30 mouse cellular contexts compared by ENCODE assay signal in the genomic region with DNA sequence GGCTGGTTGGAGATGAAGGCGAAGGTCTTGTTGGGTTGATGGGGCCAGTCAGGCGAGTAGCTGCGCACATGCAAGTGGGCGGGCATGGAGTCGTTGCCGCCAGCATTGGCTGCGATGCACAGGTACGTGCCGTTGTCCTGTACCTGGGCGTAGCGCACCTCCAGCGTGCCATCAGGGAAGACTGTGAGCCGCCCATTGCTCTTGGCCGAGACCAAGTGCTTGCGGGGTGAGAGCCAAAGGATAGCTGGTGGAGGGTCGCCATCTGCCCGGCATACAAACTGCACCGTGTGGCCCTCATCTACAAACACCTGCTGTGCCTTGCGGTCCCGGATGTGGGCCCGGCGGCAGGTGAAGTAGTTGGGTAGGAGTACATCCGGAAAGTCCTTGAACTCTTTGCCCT.
DNase-seq lines count a peak whose midpoint lies in the region; ATAC-seq and TF ChIP-seq lines count a peak whose summit lies in the region.
"Had no signal": no experiment of that assay in that cellular context is flagged by ENCODE, and none has a peak within 500 bp of the region (broad histone marks: within the 10 kb centered on the region; RNA-seq: fewer than 3 reads in every experiment).

No protein-coding gene starts in this region.

- no peaks in the 10 kb centered on the region for H3K36me3 ChIP-seq in lung, embryonic 15.5 days
- H3K36me3 ChIP-seq in thymus, adult 2 months (ENCODE audit: control insufficient read depth, insufficient read depth, low read length), result no peaks in the 10 kb centered on the region
- H3K36me3 ChIP-seq: embryonic facial prominence, embryonic 10.5 days; heart, embryonic 12.5 days; heart, embryonic 15.5 days; intestine, embryonic 15.5 days had no signal

- no peak for TF ChIP-seq POLR2A in thymus, adult 2 months (IDR thresholded peaks at IDR 0.05; ENCODE audit: control insufficient read depth, extremely low read depth, insufficient read depth, low read length, poor library complexity)

- peak overlapping the region; percentile 11; the same call in 1 of the 2 replicates for H3K4me2 ChIP-seq in lung, embryonic 15.5 days
- H3K4me2 ChIP-seq: embryonic facial prominence, embryonic 13.5 days; forebrain, embryonic 12.5 days; forebrain, embryonic 15.5 days; heart, embryonic 15.5 days; hindbrain, embryonic 13.5 days had no signal

- no peak overlapping the region for H3K27ac ChIP-seq in lung, embryonic 15.5 days
- no peak overlapping the region for H3K27ac ChIP-seq in thymus, adult 2 months (ENCODE audit: control insufficient read depth, insufficient read depth, low read length)
- H3K27ac ChIP-seq: embryonic facial prominence, embryonic 10.5 days; embryonic facial prominence, embryonic 13.5 days; forebrain, embryonic 12.5 days; forebrain, embryonic 15.5 days; heart, embryonic 15.5 days; hindbrain, embryonic 10.5 days; hindbrain, embryonic 13.5 days; intestine, embryonic 15.5 days had no signal

- no peak for ATAC-seq in lung, embryonic 15.5 days (ENCODE audit: borderline replicate concordance, extremely low read depth, low FRiP score, low TSS enrichment)
- ATAC-seq in megakaryocyte-erythroid progenitor cell, adult 5-6 weeks (replicated peaks; ENCODE audit: low FRiP score, low TSS enrichment, poor library complexity, severe bottlenecking), result no peak
- ATAC-seq: CD4-positive, CD25-positive, alpha-beta regulatory T cell, adult 4 months; forebrain, embryonic 15.5 days; hindbrain, embryonic 16.5 days; intestine, embryonic 15.5 days had no signal

- H3K4me1 ChIP-seq in lung, embryonic 15.5 days, result peaks cover 3% of the 10 kb centered on the region; the same call in 1 of the 2 replicates
- no peaks in the 10 kb centered on the region for H3K4me1 ChIP-seq in thymus, adult 2 months (replicated peaks; ENCODE audit: control insufficient read depth, insufficient read depth, low read length)
- H3K4me1 ChIP-seq: intestine, embryonic 15.5 days had no signal

- WGBS in lung, embryonic 15.5 days, result 69% methylated on average over 23 of the region's 23 CpGs
- WGBS in thymus, adult 2 months, result 84% methylated on average over 23 of the region's 23 CpGs

- DNase-seq in lung, adult 18-20 months, result no peak
- no peak for DNase-seq in thymus, adult 2 months
- DNase-seq in thymus, postnatal 36 days, result no peak
- peak; percentile 34 for DNase-seq in ES-CJ7 (ENCODE audit: low read depth, low spot score)
- DNase-seq in retina, postnatal 1 day, result no peak
- DNase-seq: adrenal gland, postnatal 10 days; adrenal gland, postnatal 36 days; cerebellum, adult 11 months; cerebellum, adult 2 months; cerebellum, adult 9-11 months; cerebellum, postnatal 36 days; embryo, embryonic 11 days; gastrocnemius, postnatal 10 days; gastrocnemius, postnatal 36 days; heart, postnatal 10 days; heart, postnatal 36 days had no signal

- peak; percentile 9; the same call in 1 of the 2 replicates for TF ChIP-seq CTCF in thymus, adult 2 months (IDR thresholded peaks at IDR 0.05; ENCODE audit: borderline replicate concordance, control insufficient read depth, extremely low read depth, insufficient read depth, low read length, poor library complexity)

- H3K4me3 ChIP-seq in lung, embryonic 15.5 days, result no peak overlapping the region
- no peak overlapping the region for H3K4me3 ChIP-seq in thymus, adult 2 months (ENCODE audit: control insufficient read depth, insufficient read depth, low read length)
- H3K4me3 ChIP-seq: embryonic facial prominence, embryonic 13.5 days; erythroblast, embryonic 14.5 days; forebrain, embryonic 12.5 days; forebrain, embryonic 15.5 days; heart, embryonic 12.5 days; heart, embryonic 15.5 days; hindbrain, embryonic 10.5 days; hindbrain, embryonic 13.5 days; intestine, embryonic 15.5 days had no signal

- peaks cover 32% of the 10 kb centered on the region for H3K27me3 ChIP-seq in lung, embryonic 15.5 days
- H3K27me3 ChIP-seq in thymus, adult 2 months (ENCODE audit: control insufficient read depth, insufficient read depth, low read length), result no peaks in the 10 kb centered on the region; the same call in 1 of the 2 replicates

- no peak overlapping the region for H3K9ac ChIP-seq in lung, embryonic 15.5 days
- H3K9ac ChIP-seq: embryonic facial prominence, embryonic 13.5 days; forebrain, embryonic 12.5 days; forebrain, embryonic 15.5 days; heart, embryonic 12.5 days; heart, embryonic 15.5 days; hindbrain, embryonic 13.5 days; intestine, embryonic 15.5 days had no signal

- no peaks in the 10 kb centered on the region for H3K9me3 ChIP-seq in lung, embryonic 15.5 days
- H3K9me3 ChIP-seq: embryonic facial prominence, embryonic 10.5 days; embryonic facial prominence, embryonic 13.5 days; forebrain, embryonic 12.5 days; forebrain, embryonic 15.5 days; heart, embryonic 12.5 days; heart, embryonic 15.5 days; hindbrain, embryonic 10.5 days; hindbrain, embryonic 13.5 days; intestine, embryonic 15.5 days had no signal
